Mouse (Mus musculus) right cerebral cortex, postnatal 14 days (tissue): ENCODE results near the gene Hist1h2bl.

ENCODE experiments used
- DNase-seq: peaks from one replicate; pipeline ENCODE4 v3.0.0; 2022

Hist1h2bl gene

DNA sequence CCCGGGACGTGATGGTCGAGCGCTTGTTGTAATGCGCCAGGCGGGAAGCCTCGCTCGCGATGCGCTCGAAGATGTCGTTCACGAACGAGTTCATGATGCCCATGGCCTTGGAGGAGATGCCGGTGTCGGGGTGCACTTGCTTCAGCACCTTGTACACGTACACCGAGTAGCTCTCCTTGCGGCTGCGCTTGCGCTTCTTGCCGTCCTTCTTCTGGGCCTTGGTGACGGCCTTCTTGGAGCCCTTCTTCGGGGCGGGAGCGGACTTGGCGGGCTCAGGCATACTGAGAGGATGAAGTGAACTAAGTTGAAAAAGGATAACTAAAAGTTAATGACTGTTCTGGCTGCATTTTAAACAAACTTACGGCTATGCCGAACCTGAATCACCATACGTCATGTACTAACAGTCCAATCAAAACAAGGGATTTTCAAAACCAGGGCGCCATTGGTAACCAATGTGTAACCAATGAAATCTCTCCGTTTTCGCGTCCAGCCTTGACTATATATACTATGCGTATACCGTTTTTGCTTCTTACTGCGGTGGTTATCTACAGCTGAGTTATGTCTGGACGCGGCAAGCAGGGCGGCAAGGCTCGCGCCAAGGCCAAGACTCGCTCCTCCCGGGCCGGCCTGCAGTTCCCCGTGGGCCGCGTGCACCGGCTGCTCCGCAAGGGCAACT lies at the start of gene Hist1h2bl, which contains the start of gene Hist1h2ai:
TSS of gene Hist1h2bl (minus strand) at position 280 of the 676 bp plus-strand sequence.
TSS of gene Hist1h2ai (plus strand) at position 559 of the 676 bp plus-strand sequence.
- DNase-seq: peak; percentile 56

DNA sequence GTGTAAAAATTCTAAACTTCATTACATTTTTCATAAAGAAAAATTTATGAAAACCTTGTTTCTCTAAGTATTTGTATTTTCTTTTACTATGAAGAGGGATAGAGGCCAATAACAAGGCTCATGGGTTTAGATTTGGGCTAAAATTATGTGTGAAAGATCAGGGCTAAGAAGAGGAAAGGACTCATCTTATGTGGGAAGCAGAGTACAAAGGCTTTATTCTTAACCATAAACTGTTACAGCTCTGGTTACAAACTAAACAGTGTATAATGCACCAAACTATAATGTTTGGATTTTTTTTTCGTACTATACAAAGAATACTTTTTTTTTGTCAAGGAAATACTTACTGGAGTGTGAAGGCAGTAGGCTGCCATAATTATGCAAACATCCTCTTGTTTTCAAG lies 39.8 kb upstream of the Hist1h2bl start:
- no peak for DNase-seq

DNA sequence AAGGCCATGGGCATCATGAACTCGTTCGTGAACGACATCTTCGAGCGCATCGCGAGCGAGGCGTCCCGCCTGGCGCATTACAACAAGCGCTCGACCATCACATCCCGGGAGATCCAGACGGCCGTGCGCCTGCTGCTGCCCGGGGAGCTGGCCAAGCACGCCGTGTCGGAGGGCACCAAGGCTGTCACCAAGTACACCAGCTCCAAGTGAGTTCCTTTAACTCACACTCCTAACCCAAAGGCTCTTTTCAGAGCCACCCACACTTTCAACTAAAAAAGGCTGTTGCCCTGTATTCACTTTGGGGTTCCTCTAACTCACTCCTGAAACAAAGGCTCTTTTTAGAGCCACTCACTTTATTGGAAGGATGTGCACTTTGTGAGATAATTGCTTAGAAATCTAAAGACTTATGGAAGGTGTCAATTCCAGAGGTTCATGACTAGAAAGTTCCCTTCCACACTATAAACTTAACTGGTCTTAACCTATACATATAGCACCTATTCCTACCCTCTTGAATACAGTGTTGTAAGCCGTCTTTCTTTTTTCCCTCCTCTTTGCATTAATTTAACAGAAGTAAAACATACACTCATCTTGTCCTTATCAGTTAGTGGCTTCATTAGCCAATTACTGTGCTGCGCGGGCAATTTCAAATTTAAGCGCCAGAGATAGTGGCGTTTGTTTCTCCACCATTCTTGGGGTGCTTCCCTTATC lies 38.5 kb upstream of the Hist1h2bl start:
- peak; percentile 29 for DNase-seq

DNA sequence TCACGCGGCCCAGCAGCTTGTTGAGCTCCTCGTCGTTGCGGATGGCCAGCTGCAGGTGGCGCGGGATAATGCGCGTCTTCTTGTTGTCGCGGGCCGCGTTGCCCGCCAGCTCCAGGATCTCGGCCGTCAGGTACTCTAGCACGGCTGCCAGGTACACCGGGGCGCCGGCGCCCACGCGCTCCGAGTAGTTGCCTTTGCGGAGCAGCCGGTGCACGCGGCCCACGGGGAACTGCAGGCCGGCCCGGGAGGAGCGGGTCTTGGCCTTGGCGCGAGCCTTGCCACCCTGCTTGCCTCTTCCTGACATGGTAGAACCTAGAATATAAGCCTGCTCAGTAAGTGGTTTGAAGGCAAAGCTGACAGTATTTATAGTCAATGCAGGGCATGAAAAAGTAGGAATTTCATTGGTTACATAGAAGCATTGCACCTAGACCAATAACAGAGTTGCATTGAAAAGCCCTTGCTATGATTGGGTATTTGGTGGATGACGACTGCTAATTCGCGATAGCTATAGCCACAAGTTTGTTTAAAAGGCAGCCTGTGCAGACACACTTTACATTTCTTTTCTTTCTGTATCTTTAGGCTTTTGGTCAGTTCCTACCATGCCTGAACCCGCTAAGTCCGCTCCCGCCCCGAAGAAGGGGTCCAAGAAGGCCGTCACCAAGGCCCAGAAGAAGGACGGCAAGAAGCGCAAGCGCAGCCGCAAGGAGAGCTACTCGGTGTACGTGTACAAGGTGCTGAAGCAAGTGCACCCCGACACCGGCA lies 37.8 kb upstream of the Hist1h2bl start, which contains the start of the genes Hist1h2ak and Hist1h2bn:
TSS of gene Hist1h2ak (minus strand) at position 304 of the 762 bp plus-strand sequence.
TSS of gene Hist1h2bn (plus strand) at position 600 of the 762 bp plus-strand sequence.
- DNase-seq: peak; percentile 19

DNA sequence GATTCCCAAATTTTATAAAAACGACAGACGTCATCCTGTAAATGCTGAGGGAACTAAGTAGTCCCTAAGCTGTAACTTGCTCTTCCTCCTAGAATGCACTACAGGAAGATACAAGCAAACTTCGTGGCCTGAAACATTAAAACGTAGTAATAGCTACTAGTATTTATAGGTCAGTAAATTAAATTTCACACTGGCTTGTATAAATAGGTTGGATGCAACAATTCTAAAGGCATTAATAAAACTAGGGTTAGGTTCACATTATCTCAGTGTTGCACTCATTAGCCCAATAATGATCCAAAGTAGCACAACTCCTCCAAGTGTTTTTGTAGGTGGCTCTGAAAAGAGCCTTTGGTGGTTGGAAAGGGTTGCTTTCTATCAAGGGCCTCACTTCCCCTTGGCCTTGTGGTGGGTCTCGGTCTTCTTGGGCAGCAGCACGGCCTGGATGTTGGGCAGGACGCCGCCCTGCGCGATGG lies 37.1 kb upstream of the Hist1h2bl start:
- DNase-seq: no peak

DNA sequence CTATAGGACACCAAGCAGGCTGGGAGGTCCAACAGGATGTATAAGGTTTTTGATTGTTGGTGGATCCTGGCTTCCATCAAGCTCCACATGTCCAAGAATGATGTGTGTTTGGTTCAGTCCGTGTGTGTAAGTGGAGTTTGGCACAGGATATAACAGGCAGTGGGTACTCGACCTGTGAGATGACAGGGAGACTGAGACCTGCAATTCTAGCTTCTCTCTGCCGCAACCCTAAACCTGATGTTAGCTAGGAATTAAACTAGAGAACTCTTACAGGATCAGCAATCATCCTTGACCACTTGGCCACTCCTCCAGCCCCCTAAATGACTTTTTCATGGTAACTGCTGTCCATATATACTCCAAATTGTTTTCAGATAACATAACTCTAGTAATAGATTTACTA lies 36.4 kb upstream of the Hist1h2bl start:
- DNase-seq: no peak

DNA sequence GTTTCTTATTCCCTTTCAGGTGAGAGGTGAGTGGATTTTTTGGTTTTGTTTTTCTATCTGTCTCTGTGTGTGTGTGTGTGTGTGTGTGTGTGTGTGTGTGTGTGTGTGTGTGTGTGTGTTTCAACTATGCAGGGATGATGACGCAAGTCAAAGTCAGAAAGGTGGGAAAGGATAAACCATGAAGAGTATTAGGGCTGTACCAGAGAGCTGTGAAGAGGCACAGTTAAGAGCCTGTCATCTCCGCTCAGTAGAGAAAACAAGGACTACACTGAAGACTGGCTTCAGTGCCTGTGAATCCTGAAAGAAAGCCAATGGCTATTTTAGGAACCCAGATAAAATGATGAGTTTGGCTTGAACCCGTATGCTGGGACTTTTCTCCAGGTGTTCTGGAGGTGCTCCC lies 35.9 kb upstream of the Hist1h2bl start:
- DNase-seq: no peak

DNA sequence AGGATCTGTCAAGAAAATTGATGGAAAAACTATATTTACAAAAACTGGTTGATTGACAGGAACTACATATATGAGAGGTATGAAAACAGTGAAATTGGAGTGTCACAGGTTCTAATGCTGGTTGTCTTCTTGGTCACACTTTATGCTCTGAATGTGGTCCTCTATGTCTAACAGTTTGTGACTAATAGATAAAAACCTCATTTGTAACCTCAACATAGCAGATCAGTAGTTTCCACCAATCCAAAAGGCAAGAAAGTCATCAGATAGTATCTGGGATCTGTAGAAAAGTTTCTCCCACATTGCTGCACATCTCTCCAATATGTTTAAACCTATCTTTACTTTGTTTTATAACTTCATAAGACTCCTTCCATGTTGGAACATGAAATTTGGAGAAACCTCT lies 35.5 kb upstream of the Hist1h2bl start:
- no peak for DNase-seq

DNA sequence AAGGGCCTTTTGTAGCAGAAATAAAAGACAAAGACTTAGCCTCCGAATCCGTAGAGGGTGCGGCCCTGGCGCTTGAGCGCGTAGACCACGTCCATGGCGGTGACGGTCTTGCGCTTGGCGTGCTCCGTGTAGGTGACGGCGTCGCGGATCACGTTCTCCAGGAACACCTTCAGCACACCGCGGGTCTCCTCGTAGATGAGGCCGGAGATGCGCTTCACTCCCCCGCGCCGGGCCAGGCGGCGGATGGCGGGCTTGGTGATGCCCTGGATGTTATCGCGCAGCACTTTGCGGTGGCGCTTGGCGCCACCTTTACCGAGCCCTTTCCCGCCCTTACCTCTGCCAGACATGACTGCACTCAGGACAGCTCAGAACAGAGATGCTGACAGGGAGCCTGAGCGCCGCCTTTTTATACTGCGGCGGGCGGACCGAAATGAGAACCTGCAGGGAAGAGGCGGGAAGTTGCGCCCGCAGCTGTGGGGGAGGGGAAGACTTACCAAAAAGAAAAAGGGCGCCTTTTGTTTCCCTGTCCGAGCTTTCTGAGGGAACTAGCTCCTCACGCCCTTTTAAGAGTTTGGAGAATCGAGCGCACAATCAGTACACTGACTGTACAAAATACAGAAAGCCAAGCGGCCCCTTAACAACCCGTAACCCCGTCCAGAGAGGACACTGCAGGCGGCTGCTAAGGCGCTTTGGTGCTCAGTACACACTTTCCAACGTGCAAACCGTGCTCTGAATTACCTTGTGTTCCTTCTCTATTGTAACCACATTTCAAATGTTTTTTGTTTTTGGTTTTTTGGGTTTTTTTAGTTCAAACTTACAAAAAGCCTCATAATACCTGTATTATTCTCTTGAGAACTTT lies 34.4 kb upstream of the Hist1h2bl start, which contains the start of gene Hist1h4k:
TSS of gene Hist1h4k (minus strand) at position 347 of the 859 bp plus-strand sequence.
- peak; percentile 91 for DNase-seq

DNA sequence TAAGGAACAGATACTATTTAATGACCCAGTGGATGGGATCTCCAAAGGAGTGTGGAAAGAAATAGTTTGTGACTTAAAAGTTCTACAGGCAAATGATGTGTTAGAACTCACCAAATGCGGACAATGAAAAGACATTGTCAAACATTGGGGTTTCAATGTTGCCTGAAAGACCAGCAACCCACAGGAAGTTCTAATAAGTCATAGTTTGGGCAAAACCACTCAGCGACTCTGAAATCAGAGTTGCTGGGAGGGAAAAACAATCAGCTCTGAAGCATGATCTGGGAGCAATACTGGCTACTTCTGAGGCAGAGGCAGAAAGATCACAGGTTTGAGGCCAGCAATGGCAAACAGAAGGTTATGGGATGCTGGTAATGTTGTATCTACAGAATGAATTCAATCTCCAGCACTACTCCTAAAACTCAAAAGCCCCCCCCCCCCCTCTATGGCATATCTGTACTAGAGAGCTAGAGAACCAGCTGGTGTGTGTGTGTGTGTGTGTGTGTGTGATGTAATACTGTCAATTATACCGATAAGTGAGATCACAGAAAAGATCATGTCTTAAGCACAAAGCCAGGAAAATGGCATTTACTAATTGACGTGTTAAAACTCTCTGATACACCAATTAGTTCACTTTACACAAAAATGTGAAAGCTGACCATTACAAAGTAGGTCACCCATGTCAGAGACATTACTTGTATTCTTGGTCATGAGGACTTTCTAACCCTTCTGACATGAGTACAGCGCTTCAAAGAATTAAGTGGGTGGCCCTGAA lies 33.6 kb upstream of the Hist1h2bl start:
- no peak for DNase-seq

DNA sequence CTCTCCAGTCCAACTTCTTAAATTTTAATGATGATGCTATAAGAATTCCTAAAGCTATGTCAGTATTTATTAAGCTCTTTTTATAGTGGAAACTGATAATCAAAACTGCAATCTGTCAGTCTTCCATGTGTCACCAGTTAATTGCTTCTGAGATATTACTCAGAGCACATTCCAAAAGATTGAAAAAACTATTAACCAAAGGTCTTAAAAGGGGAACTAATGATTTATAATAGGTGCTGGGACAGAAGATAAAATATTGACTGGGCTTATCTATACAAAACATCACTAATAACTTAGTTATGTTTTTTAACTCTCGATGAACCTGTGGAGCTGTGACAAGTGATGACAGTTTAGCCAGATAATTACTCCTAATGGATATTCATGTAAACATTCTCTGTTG lies 29.1 kb upstream of the Hist1h2bl start:
- DNase-seq: no peak

DNA sequence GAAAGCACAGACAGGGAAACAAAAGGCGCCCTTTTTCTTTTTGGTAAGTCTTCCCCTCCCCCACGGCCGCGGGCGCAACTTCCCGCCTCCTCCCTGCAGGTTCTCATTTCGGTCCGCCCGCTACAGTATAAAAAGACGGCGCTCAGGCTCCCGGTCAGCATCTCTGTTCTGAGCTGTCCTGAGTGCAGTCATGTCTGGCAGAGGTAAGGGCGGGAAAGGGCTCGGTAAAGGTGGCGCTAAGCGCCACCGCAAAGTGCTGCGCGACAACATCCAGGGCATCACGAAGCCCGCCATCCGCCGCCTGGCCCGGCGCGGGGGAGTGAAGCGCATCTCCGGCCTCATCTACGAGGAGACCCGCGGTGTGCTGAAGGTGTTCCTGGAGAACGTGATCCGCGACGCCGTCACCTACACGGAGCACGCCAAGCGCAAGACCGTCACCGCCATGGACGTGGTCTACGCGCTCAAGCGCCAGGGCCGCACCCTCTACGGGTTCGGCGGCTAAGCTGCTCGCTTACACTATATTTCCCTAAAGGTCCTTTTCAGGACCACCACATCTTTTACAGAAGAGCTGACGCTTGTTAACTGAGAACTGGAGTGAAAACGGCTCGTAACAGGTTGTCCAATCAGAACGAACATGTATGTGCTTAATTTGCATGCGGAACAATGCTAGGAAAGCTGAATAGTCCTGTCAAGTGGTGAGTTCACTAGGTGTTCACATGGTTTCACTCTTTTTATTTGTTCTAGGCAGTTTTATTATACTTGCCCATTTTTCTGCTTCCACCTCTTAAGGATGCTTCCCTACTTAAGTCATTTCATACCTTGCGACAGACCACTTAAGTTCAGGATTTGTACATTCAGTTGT lies 19.2 kb upstream of the Hist1h2bl start, which contains the start of gene Hist1h4j:
TSS of gene Hist1h4j (plus strand) at position 159 of the 862 bp plus-strand sequence.
- peak; percentile 76 for DNase-seq

DNA sequence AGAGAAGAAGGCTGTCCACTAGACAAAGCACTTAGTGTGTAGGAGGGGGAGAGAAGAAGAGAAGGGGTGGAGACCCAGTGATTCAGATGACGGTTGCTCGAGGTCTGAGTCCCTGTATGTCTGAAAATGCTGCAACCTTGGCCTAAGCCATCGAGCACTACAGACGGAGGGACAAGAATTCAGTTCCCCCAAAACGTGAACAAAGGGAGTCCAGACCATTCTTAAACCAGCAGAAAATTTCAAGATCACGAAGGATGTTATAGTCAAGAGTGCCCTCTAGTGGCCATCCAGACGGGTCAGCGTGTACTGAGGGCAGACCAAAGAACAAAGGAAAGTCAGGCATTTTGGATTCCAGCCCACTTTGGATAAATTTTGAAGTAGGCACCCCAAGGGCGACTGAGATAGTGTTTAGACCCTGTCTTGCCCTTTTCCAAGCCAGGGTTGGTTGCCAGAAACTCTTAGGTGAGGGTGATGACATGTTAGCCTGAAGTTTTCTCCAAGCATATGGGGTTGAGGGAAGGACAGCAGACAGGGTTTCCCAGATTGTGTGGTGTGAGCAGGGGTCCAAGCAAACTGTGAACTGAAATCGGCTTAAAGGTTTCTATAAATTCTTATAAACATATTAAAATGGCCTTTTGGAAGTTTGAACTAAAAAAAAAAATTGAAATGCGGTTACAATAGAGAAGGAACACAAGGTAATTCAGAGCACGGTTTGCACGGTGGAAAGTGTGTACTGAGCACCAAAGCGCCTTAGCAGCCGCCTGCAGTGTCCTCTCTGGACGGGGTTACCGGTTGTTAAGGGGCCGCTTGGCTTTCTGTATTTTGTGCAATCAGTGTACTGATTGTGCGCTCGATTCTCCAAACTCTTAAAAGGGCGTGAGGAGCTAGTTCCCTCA lies 18.3 kb upstream of the Hist1h2bl start:
- DNase-seq: peak; percentile 55

DNA sequence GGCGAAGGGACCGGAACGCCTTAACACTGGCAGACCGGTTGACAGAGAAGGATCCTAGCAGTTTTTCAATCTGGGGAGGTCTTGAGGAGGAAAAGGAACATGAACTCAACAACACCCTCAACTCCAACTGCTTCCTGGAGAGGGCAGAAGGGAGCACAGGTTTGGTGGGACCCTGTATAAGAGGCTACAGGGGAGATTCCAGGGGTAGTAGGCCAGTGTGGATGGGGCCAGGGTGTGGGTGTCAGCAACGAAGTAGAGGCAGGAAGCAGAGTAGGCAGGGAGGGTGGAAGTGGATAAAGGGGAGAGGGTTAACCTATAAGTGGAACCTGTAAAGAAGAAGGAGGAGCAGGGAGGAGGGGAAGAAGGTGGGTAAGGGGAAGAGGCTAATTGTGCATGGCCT lies 17.5 kb upstream of the Hist1h2bl start:
- no peak for DNase-seq

DNA sequence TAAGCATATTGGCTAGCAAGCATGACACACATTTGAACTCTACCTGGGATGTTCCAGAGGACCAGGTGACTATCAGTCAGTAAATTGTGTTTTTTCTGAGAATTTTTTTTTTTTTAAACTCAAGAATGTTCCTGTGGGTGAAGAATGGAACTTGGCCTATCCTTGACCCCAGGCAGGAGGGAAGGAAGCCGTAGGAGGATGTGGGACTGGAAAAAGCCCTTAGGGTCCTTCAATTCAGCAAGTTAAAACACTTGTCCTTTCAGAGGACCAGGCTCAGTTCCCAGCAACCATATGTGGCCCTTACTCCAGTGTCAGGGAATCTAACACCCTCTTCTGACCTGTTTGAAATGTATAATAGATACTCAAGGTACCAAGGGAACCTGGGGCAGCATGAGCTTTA lies 13.6 kb upstream of the Hist1h2bl start:
- DNase-seq: no peak

DNA sequence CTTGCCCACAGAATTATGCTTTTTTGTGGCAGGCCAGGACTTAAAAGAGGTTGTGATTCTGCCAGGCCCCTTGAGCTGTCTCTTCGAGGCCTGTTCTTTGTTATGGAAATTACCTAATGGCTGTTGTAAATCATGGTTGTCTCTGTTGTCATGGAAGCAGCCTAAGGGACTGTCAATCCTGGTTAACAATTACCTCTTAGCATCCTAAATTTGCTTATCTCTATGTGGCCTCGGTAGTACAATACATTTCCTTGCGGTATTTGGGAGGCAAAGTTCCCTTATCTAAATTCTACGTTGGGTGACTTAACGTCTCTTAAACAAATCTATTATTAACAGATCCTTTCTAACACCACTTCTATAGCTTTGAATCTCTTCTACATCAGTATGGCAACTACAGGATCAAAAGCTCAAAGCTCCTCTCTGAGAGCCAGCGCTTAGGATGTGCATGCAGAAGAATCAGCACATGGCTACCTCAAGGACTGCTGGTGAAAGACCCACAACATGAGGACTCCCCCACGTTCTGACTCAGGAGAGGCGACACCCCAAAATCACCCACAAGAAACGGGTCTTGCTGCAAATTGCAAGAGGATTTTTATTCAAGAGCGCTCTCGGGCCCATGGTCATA lies 12.1 kb upstream of the Hist1h2bl start:
- DNase-seq: no peak

DNA sequence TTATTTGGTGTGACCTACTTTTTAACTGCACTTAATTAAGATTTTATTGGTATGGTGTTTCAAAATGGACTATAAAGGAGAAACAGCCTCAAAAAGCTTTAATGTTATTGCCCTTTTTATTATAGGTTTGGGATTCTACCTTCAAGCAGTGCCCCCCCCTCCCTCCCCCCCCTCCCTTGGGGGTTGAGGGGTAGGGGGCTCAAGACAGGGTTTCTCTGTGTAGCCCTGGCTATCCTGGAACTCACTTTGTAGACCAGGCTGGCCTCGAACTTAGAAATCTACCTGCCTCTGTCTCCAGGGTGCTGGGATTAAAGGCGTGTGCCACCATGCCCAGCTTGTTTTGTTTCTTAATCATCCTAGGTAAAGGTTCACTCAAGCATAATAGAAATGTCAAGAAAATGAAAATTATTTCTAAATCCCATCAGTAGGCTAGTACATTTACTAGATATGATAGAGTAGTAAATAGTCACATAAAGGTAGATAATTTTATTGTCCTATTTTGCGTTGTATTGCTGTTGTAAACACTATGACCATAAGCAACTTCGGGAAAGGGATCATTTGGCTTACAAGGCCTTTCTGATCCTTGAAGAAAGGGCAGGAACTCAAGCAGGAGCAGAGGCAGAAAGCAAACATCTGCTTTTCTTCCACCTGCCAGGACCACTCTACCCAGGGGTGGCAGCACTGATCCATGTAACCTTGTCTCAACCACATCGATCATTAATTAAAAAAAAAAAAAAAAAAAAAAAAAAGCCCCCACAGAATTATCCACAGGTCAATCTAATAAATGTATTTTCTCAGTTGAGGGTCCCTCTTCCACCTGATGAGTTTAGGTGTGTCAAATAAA lies 7.3 kb upstream of the Hist1h2bl start:
- DNase-seq: no peak
